Mouse (Mus musculus) Patski (cell line): ENCODE results near the gene Napepld. TPM values are rescaled to one million over a fixed set of nuclear protein-coding genes. Genes with fewer than 3 reads are reported as not detected.

Source experiments
- ATAC-seq: fragments of 100-300 bp; one replicate; pipeline ENCODE4 v1.8.0; 2021
- CTCF ChIA-PET: fragments of 350-600 bp; sonication (Branson Sonifier 250); formaldehyde crosslinking; loops from one replicate; lab custom pipeline; 2022; ENCODE audit warnings: inconsistent platforms; lab: Charles Lee
- POLR2A ChIA-PET: fragments of 350-600 bp; sonication (Branson Sonifier 250); formaldehyde crosslinking; loops from one replicate; lab custom pipeline; 2022; ENCODE audit warnings: antibody characterized with exemption, inconsistent platforms; lab: Charles Lee
- DNase-seq: peaks from one replicate; pipeline ENCODE4 v3.0.0-alpha.2; 2011; ENCODE audit warnings: low read depth, low spot score
- H3K27me3 ChIP-seq: fragments of 371-371 bp; one replicate; pipeline ENCODE4 v1.5.1; 2021
- CTCF ChIP-seq: fragments of 100-300 bp; IDR thresholded peaks from one replicate; pipeline ENCODE4 v1.5.1; 2021
- in situ Hi-C: fragments of 300-500 bp; cut with MboI; formaldehyde crosslinking; loops from 3 replicates; pipeline ENCODE4 v1.11.1; 2018; ENCODE audit warnings: low pct_unique_long_range_greater_than_20kb, mixed read lengths
- polyA plus RNA-seq: library from polyadenylated mRNA; unstranded; gene quantifications from one replicate; pipeline ENCODE4 v1.2.3, GENCODE M21; 2021

Napepld gene
- polyA plus RNA-seq, 1 experiment from 2014 or later: 5.2 TPM

DNA sequence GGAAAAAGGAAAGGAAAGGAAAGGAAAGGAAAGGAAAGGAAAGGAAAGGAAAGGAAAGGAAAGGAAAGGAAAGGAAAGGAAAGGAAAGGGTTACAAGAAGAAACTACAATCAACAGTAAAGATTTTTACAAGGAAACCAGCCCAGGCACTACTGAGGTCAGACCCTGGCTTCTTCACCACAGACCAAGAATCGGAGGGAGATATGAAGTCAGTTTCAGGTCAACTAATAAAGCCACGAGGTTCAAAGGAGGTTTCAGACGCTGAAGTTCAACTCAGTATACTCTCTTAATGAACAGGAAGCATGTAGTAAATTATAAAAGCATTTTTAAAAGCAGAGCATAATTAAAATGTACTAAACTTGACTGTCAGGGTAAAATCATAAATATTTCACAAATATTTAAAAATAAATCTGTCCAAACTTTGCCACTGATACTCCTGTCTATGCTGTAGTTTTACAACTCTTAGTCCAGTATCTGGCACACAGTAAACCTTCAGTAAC lies 7.8 kb downstream of the Napepld start:
- DNase-seq (no peak), ATAC-seq (no peak)
- TF ChIP-seq CTCF: no peak
- H3K27me3 ChIP-seq: no peaks in the 10 kb centered on the region
- ChIA-PET CTCF (no interaction called here), POLR2A (no interaction called here)
- in situ Hi-C loops: no loop called here

- POLR2A ChIA-PET: no interaction called here
- ATAC-seq: no peak
- TF ChIP-seq CTCF: no peak
- in situ Hi-C loops: no loop called here
- H3K27me3 ChIP-seq: no peaks in the 10 kb centered on the region
- no peak for DNase-seq
- CTCF ChIA-PET: no interaction called here
Measured at GRCm38 (mm10) chr5:21692230-21692629, 9.0 kb downstream of the Napepld start.

- in situ Hi-C loops: no loop called here
- ChIA-PET CTCF (no interaction called here), POLR2A (no interaction called here)
- TF ChIP-seq CTCF: no peak
- no peaks in the 10 kb centered on the region for H3K27me3 ChIP-seq
- DNase-seq (no peak), ATAC-seq (no peak)
Measured at GRCm38 (mm10) chr5:21687042-21687441, 14.2 kb downstream of the Napepld start.

DNA sequence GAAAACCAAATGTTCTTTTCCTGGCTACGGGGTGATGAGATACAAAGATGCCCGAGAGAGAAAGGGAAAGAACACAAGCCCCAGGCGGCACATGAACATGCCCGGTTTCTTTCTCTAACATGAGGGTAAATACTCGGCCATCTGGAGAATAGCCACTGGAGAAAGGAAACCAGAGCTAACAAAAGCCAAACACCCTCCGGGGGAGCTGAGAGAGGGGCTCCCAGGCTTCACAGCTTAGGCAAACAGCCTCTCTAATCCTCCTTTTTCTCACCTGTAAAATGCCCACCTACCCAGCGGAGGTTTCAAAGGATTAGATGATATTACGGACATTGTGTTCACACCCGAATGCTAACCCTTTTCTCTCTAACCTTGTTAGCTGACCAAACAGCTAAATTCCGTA lies 16.2 kb downstream of the Napepld start:
- ATAC-seq (no peak), DNase-seq (no peak)
- TF ChIP-seq CTCF: no peak
- in situ Hi-C loops: no loop called here
- CTCF ChIA-PET: interaction anchor here (2.0 kb wide), 1 partner anchor 15 kb away, joined by 4 read pairs; no protein-coding TSS in a partner anchor
- POLR2A ChIA-PET: no interaction called here
- no peaks in the 10 kb centered on the region for H3K27me3 ChIP-seq

DNA sequence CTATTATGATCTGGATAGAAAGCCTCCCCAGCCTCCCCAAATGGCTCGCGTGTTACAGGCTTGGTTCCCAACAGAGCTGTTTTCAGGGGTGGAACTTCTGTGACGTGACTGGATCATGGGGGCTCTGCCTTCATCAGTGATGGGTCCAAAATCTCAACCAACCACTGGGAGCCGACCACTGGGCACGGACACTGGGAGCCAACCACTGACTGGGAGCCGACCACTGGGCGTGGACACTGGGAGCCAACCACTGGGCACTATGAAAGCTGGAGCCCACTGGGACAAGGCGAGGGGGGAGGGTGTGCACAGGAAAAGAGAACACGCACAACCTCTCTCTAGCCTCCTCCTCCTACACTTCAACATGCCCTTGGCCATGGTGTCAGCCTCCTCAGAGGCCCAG lies 17.4 kb downstream of the Napepld start:
- DNase-seq (no peak), ATAC-seq (no peak)
- H3K27me3 ChIP-seq: no peaks in the 10 kb centered on the region
- CTCF ChIA-PET: interaction anchor here (1.0 kb wide), 1 partner anchor 51 kb away, joined by 3 read pairs; no protein-coding TSS in a partner anchor
- no peak for TF ChIP-seq CTCF
- in situ Hi-C loops: no loop called here
- POLR2A ChIA-PET: no interaction called here

DNA sequence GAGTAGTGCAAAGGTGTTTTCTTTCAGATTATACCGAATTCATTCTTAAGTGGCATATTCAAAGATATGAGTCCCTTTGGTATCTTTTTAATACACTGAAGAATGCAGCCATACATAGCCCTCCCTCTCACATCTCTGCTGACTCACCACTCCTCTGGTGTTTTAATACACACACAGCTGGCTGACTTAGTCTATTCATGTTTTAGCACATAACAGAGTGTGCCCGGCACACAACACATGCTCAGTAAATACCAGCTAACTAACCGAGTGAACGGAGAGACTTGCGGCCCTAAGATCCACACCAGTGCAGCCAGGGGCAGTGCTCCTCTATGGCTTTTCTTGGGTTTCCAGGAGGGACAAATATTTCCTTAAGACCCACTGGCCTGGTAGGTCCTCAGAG lies 20.3 kb downstream of the Napepld start:
- ATAC-seq (peak; percentile 44), DNase-seq (no peak)
- TF ChIP-seq CTCF: no peak
- ChIA-PET CTCF (interaction anchor here (0.9 to 1.2 kb wide), 2 partner anchors 13 to 16 kb away, joined by 3 read pairs; no protein-coding TSS in a partner anchor), POLR2A (no interaction called here)
- in situ Hi-C loops: no loop called here
- H3K27me3 ChIP-seq: no peaks in the 10 kb centered on the region

DNA sequence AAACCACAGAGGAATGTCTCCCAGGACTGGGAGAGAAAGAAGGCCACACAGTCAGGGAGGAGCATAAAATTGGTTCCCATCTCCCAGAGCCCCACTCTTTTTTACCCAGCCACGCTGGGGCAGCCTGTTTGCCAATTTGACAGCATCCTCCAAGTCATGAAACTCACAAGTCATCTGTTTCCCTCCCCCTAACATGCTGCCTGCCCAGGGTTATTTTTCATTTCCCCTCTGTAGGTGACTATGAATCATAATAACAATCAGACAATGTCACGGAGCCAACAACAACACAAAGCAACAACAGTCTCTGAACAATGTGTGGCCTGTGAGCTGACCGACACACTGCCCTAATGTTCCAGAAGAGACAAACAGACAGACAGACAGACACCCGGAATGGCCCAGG lies 21.2 kb downstream of the Napepld start:
- no peak for TF ChIP-seq CTCF
- no peaks in the 10 kb centered on the region for H3K27me3 ChIP-seq
- in situ Hi-C loops: no loop called here
- CTCF ChIA-PET: no interaction called here
- DNase-seq (no peak), ATAC-seq (no peak)
- POLR2A ChIA-PET: no interaction called here

DNA sequence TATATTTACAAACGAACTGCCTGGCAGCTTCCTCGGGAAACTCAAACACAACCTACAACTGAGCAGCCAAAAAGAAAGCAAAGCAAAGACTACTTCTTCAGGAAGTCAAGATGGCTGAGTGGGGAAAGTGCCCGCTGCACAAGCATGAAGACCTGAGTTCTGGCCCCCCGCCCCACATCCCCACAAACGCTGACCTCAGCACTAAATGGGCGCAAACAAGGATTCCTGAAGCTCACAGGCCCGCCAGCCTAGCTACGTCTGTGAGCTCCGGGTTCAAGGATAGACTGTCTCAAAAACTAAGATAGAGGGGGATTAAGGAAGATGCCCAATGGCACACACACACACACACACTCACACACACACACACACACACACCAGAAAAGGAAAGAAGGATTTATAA lies 22.8 kb downstream of the Napepld start:
- no peaks in the 10 kb centered on the region for H3K27me3 ChIP-seq
- ChIA-PET POLR2A (no interaction called here), CTCF (interaction anchor here (1.2 to 1.4 kb wide), 2 partner anchors 10 to 14 kb away, joined by 3 read pairs; no protein-coding TSS in a partner anchor)
- DNase-seq (no peak), ATAC-seq (no peak)
- TF ChIP-seq CTCF: no peak
- in situ Hi-C loops: no loop called here

- CTCF ChIA-PET: interaction anchor here (1.2 to 1.4 kb wide), 2 partner anchors 10 to 14 kb away, joined by 3 read pairs; no protein-coding TSS in a partner anchor
- H3K27me3 ChIP-seq: no peaks in the 10 kb centered on the region
- no peak for DNase-seq
- no peak for ATAC-seq
- in situ Hi-C loops: no loop called here
- POLR2A ChIA-PET: no interaction called here
- no peak for TF ChIP-seq CTCF
Measured at GRCm38 (mm10) chr5:21677939-21678338, 23.3 kb downstream of the Napepld start.

GRCm38 (mm10) chr5:21675494-21675893 lies 25.7 kb downstream of the Napepld start:
- H3K27me3 ChIP-seq: no peaks in the 10 kb centered on the region
- ATAC-seq (no peak), DNase-seq (no peak)
- no peak for TF ChIP-seq CTCF
- CTCF ChIA-PET: interaction anchor here (0.6 to 2.9 kb wide), 2 partner anchors 60 to 100 kb away, joined by 3 to 12 read pairs; no protein-coding TSS in a partner anchor
- POLR2A ChIA-PET: interaction anchor here (1.5 kb wide), 1 partner anchor 11 kb away, joined by 3 read pairs; no protein-coding TSS in a partner anchor
- in situ Hi-C loops: no loop called here

GRCm38 (mm10) chr5:21675019-21675418 lies 26.2 kb downstream of the Napepld start:
- DNase-seq: no peak
- no peak for TF ChIP-seq CTCF
- H3K27me3 ChIP-seq: no peaks in the 10 kb centered on the region
- in situ Hi-C loops: no loop called here
- ChIA-PET CTCF (interaction anchor here (2.9 kb wide), 1 partner anchor 61 kb away, joined by 12 read pairs; no protein-coding TSS in a partner anchor), POLR2A (interaction anchor here (1.5 kb wide), 1 partner anchor 11 kb away, joined by 3 read pairs; no protein-coding TSS in a partner anchor)
- peak; percentile 87 for ATAC-seq

- POLR2A ChIA-PET: no interaction called here
- no peaks in the 10 kb centered on the region for H3K27me3 ChIP-seq
- DNase-seq: no peak
- in situ Hi-C loops: no loop called here
- CTCF ChIA-PET: interaction anchor here (1.2 to 2.9 kb wide), 2 partner anchors 58 to 62 kb away, joined by 3 to 12 read pairs; no protein-coding TSS in a partner anchor
- TF ChIP-seq CTCF: no peak
- ATAC-seq: no peak
Measured at GRCm38 (mm10) chr5:21673742-21674141, 27.5 kb downstream of the Napepld start.
